Mouse (Mus musculus): ENCODE data around the gene Vangl2. TPM values are rescaled to one million over a fixed set of nuclear protein-coding genes. Genes with fewer than 3 reads are reported as not detected.

The Vangl2 gene
- polyA plus RNA-seq, 1 experiment = not detected

DNA sequence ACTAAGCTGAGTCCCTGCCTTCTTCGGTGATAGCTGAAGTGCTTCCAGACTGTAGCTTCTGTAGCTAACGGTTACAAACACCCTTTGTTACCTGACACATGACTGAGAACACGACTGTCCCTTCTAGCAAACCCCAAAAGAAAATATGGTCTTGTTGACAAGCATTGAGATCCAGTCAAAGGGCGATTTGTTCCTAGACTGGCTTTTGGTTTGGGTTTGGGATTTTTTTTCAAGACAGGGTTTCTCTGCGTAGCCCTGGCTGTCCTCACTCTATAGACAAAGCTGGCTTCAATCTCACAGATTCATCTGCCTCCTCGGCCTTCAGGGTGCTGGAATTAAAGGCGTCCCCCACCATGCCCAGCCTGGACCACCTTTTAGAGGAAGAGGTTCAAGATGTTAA lies 31.5 kb downstream of the Vangl2 start:
- TF ChIP-seq GATA1 (IDR thresholded peaks at IDR 0.05; ENCODE audit: low read length) = no peak

DNA sequence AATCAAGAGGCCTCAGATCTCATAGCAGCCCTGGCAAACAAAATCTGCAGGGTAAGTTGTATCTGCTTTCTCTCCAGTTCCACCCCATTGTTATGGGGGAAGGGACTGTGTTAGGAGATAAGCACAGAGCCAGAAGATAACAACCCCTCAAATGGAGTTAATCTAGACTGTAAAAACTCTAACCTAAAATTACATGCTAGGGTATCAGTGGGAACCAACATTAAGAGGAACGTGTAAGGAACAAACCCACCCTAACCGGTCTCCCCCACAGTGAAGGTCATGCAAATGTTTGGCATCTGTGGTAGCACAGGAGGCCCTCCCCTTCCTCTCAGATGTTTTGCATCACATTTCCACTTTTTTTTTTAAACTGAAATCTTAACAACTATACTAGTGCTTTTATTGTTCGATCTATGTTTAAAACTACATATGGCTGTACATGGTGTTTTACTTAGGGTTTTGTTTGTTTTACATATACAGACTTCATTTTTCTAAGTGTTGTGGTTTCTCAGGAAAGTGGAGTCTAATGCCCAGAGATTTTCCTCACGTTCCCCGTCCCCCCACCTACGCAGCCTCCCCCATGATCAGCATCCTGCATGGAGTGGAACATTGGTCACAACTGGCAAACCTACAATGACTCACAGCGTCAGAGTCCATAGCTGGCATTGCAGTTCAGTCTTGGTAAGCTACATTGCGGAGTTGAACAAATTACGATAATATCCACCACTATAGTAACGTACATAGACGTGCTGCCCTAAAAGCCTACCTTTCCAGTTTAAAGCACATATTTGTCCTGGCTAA lies 33.1 kb downstream of the Vangl2 start:
- no peak for TF ChIP-seq GATA1 (IDR thresholded peaks at IDR 0.05; ENCODE audit: low read length)

DNA sequence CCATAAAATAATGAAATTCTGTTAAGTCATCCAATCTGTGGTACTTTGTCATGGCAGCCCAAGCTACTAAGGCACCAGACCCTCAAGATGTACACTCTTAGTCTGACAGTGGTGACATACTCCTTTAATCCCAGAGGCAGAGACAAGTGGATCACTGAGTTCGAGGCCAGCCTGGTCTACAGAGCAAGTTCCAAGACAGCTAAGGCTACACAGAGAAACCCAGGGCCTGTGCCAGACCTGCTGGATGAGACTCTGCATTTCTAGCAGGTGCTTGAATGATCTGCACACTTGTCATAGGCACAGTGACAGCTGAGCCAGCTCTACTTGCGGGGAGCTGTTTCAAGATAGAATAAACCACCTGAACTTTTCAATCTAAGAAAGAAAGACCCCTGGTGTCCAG lies 33.7 kb downstream of the Vangl2 start:
- TF ChIP-seq GATA1 (IDR thresholded peaks at IDR 0.05; ENCODE audit: low read length) = no peak

DNA sequence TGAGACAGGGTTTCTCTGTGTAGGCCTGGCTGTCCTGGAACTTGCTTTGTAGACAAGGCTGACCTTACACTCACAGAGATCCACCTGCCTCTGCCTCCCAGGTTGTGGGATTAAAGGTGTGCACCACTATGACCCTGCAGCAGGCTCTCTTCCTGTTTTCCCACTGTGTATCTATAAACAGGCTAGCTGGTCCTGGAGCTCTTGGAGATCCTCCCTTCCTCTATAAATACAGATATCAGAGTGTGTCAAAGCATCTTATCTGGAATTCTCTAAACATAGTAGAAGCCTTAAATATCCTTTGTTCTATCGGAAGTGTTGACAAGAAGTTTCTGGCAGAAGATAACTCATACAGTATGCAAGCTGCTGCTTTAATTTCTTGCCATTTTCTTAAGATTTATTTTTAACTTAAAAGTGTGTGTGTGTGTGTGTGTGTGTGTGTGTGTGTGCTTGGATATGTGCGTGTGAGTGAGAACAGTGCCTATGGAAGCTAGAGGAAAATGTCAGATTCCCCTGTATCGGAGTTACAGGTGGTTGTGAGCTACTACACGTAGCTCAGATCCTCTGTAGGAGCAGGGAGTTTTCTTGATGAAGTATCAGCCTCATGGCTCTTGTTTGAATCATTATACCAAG lies 35.2 kb downstream of the Vangl2 start:
- TF ChIP-seq GATA1 (IDR thresholded peaks at IDR 0.05; ENCODE audit: low read length) = no peak

DNA sequence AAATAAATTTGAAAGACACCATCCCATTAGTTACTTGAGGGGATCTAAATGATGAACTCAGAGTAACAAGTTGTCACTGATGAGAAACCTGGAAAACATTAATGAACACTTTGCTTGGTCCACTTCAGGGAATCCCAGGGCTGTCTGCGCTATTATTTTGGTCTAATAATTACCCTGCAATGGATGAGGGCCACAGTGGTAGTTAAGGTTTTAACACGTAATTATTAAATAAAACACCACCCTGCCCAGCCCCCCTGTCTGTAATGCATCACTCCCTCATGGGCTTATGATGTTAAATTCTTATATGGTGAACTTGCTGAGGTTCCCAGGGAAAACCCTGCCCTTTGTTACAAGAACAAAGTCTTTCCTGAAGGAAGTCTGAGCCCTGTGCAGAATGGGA lies 36.4 kb downstream of the Vangl2 start:
- TF ChIP-seq GATA1 (IDR thresholded peaks at IDR 0.05; ENCODE audit: low read length) = no peak

DNA sequence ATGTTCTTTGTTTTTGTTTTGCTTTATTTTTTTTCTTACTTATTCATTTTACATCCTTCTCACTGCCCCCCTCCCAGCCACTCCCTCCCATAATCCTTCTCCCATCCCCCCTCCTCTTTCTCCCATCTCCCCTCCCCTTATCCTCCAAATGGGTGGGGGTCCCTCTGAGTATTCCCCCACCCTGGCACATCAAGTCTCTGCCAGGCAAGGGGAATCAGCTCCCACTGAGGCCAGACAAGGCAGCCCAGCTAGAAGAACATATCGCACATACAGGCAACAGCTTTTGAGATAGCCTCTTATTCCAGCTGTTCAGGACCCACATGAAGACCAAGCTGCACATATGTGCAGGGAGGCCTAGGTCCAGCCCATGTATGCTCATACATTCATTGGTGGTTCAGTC lies 44.1 kb downstream of the Vangl2 start:
- no peak for TF ChIP-seq GATA1 (IDR thresholded peaks at IDR 0.05; ENCODE audit: low read length)

DNA sequence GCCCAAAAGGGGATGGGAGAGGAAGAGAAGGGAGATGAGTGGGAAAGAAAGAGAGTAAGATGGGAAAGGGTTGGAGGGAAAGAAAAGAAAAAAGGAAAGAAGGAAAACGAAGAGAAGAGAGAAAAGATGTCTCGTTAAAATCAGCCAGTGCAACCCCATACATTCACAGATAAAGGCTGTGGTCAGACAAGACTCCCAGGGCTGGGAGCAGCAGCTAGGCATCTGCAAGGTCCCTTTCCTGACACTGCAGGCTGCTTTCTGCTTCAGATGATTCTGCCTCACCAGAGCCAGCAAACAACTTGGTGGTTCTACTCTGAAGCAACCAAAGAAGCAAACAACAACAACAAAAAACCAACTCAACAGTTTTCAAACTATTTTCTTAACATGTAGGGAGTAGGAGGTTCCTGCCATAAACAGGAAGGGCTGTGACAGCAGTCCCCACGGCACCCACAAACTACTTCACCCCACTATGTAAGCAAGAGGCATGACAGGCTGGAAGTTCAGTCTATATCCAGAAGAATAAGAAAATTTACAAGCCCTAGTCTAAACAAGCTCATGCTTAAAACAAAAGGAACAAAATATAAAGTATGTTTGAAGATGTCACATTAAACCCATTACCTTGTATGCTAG lies 44.8 kb downstream of the Vangl2 start:
- TF ChIP-seq GATA1 (IDR thresholded peaks at IDR 0.05; ENCODE audit: low read length) = no peak

DNA sequence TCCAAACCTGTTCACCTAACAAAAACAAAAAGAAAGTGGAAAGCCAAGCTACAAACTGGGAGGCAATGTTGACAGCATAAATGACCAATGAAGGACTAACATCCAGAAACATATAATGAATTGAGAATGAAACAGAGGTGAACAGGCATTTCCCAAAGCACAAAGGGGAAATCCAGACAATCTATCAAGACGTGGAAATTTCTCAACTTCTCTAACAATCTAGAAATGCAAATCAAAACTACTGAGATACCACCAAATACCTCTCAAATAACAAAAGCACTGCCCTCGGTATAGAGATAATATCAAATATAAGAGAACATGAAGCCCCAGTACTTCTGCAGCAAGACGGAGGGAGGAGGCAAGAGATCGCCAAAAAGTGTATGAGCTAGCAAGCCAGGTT lies 45.5 kb downstream of the Vangl2 start:
- no peak for TF ChIP-seq GATA1 (IDR thresholded peaks at IDR 0.05; ENCODE audit: low read length)

DNA sequence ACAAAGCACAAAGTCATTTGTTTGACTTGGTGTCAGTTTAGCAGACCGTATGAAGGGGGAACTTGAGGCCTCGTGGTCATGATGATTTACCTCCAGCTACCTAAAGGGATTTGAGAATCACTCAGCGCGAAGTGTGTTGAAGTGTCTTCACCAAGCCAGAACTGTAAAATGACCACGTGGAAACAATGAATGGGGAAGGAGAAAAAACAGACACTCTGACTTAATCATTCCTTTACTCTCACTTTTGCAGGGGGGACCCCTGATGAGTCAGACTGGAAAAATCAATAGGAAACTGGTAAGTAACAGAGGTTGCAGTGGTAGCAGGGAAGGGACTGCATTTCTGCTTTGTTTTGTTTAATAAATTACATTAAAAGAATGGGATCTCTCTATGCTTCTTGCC lies 46.1 kb downstream of the Vangl2 start:
- no peak for TF ChIP-seq GATA1 (IDR thresholded peaks at IDR 0.05; ENCODE audit: low read length)

DNA sequence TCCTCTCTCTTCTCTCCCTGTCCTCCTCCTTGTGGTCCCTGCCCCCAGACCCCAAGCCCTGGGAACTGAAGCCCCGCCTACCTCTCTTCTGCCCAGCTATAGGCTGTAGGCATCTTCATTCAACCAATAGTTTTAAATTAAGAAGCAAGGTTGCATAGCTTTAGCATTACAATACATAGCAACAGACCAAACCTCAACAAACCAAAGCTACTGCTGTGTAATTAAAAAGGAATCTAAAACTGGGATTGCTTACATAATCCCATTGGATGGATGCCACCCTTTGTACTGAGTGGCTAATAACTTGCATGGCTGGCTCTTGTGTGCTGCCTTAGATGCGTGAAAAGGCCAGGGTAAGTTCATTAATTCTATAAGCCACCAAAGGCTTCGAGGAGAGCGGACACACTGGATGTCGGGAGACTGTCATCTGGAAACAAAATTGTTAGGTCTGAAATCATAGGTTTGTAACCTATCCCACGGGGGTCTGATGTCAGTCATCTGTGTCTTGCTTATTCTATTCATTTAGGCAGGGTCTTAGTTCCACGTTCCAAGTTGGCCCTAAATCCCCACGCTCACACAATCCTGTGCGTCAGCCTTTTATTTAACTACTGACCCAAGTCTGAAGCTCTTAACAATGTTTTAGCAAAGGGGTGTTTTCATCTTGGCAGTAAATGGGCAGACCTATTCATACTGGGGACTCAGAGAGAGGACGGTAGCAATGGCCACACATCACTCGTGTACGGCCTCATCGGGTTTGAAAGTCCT lies 48.1 kb downstream of the Vangl2 start:
- no peak for TF ChIP-seq GATA1 (IDR thresholded peaks at IDR 0.05; ENCODE audit: low read length)

DNA sequence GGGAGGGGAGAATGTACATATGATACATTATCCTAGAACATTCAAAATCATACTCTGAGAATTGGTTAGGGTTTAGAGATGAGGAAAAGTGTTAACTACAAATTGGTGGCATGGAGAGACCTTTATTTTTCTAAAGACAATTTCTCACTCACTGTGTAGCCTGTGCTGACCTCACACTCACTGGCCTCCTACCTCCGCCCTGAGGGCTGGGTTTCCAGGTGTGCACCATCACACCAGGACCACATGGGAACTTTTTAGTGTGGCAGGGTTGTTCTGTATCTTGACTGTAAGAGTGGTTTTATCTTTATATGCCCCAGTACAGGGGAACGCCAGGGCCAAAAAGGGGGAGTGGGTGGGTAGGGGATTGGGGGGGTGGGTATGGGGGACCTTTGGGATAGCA lies 50.4 kb downstream of the Vangl2 start:
- no peak for TF ChIP-seq GATA1 (IDR thresholded peaks at IDR 0.05; ENCODE audit: low read length)

DNA sequence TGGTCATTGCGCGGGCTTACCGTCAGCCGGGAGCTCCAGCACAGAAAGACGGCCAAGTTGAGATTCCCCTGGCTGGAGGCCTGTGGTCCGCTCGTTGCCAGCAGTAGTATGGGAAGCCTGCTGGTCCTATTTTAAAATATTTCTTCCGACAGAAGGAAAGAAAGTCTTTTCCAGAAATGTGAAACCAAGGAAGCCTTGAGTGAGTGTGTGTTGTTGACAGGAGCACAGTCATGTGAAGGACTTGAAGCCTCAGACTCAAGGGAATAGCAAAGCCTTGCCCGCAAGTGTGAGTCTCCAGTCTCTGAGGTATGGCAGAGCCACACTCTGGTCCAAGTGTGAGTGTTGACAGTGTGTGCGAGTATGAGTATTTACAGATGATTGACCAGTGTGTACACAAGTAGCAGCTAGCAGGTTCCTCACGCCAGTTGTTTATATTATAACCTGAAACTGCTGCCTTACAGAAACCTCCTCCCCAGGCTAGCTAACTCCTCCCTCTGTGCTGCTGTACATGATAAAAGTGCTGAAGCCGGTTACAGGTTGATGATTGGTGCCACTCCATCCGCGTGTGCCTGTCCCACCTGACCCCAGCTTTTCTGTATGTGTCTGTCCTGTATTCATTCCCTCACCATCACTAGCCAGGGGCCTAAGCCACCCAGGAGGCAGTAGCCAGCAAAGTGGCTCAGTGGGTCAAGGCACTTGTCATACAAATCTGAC lies 51.3 kb downstream of the Vangl2 start:
- TF ChIP-seq GATA1 (IDR thresholded peaks at IDR 0.05; ENCODE audit: low read length) = no peak

DNA sequence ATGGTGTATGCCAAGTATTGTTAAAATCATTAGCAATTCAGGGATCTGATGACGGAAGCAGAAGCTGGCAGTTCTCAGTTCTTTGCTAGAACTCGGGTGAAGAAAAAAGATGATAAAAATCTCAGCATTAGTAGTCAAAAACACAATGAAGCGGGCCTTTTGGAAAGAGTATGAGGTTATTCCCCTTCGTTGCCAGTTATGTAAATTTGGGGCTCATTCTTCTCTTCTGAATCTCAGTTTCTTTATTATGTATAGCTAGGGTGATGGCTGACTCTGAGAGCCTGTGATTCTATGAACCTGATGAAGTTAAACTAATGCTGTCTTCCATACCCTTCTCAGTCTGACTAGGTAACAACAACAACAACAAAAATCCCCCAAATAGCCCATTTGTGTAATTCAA lies 52.4 kb downstream of the Vangl2 start:
- no peak for TF ChIP-seq GATA1 (IDR thresholded peaks at IDR 0.05; ENCODE audit: low read length)

DNA sequence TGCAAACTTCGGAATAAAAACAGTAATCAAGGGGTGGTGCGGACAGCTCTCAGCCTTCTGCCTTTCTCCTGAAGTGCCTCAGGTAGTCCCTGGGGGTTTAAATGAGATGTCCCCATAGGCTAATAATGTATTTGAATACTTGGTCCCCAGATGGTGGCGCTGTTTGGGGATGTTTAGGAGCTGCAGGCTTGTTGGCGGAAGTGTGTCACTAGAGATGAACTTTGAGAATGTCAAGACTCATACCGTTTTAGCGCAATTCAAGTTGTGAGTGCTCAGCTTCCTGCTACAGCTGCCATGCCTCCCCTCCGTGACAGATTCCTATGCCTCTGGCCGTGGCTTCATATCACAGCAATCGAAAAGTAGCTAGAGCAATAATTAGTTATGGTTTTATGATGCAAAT lies 52.9 kb downstream of the Vangl2 start:
- no peak for TF ChIP-seq GATA1 (IDR thresholded peaks at IDR 0.05; ENCODE audit: low read length)

DNA sequence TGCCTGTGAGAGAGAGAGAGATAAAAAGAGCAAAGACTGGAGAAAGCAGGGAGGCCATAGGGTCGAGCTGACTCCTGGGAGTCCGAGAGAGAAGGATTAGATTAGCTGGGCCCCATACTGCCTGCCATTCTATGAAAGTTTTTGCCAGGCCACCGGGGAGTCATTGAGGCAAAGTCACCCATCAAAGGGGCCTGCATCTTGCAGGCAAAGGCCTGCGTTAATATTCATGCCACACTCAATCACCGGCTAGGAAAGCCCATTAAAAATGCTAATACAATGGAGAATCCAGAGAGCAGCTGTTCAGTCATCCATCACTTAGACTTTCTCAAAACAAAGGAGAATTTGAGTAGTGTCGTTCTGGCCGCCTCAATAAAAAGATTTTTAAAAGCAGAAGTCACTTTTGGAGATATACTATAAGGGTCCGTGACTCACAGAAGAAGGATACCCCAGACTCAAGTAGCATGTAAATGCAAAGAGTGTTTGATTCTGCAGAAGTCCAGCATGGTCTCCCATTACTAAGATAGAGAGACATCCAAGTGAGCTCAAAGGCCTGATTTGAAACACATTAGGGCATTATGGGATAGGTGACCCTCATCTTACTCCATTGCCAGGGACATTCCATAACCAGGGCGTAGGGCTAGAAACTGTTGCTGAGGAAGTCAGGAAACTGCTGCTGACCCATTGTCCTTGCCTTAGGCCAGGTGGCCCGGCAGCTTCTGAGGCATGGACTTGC lies 57.2 kb downstream of the Vangl2 start:
- no peak for TF ChIP-seq GATA1 (IDR thresholded peaks at IDR 0.05; ENCODE audit: low read length)
